Mouse (Mus musculus): ENCODE data around the gene Gng12.

Gene Gng12

DNA sequence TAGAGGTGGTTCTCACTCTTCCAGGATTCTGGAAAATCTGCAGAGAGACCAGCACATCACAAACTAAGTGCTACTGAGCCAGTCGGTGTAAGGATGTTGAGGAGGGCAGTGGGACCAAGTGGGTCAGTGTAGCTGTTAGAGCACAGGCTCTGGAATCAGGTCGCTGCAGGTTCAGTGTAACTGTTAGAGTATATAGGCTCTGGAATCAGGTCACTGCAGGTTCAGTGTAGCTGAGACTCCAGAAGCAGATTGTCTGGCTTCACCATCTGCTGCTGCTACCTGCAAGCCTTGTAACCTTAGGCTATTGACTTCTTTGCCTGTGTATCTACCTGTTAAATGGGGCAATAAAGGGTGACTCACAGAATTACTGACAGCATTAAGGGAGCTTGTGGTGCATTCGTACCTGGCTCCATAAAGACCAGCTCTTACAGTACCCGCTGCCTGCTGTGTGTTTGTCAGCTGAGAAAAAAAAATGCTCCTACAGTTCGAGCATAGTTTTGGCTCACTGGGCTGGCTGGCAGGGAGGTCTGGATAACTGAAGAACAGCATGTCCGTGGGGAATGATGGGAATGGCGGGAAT lies 44.5 kb downstream of the Gng12 start:
- TF ChIP-seq GATA4 (IDR thresholded peaks at IDR 0.05; ENCODE audit: insufficient replicate concordance, low read length), result no peak

DNA sequence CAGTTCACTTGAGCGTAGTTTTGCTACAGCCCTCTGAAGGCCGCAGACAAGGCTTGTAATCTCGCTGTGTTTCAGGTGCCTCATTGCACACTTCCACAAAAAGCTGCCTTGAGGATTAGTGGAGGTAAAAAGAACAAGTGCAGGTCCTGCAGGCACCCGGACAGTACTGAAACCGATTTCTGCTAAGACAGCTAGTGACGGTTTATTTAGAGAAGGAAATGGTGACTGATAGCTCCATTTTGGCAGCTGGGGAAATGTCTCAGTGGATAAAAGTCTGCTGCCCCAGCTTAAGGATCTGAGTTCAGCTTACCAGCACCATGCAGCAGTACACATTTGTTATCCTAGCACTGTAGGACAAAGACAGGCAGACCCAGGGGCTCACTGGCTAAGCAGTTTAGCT lies 45.6 kb downstream of the Gng12 start:
- TF ChIP-seq GATA4 (IDR thresholded peaks at IDR 0.05; ENCODE audit: insufficient replicate concordance, low read length), result no peak

DNA sequence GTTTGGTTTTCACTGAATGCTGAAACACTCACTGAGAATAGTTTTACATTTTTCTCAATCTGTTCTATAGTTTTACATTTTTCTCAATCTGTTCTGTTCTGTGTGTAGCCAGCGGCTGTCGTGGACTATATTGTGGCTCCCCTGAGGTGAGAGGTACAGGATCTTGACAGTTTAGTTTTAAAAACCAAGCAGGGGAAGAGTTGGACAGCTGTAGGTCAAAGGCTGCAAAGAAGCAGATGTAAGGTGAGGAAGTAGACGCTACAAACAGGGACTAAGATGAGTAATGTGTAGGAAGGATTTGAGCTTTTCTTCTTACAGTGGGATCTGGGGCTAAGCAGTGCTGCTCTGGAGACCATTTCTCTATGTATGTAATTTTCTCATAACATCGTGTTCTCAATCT lies 46.6 kb downstream of the Gng12 start:
- TF ChIP-seq GATA4 (IDR thresholded peaks at IDR 0.05; ENCODE audit: insufficient replicate concordance, low read length), result no peak

DNA sequence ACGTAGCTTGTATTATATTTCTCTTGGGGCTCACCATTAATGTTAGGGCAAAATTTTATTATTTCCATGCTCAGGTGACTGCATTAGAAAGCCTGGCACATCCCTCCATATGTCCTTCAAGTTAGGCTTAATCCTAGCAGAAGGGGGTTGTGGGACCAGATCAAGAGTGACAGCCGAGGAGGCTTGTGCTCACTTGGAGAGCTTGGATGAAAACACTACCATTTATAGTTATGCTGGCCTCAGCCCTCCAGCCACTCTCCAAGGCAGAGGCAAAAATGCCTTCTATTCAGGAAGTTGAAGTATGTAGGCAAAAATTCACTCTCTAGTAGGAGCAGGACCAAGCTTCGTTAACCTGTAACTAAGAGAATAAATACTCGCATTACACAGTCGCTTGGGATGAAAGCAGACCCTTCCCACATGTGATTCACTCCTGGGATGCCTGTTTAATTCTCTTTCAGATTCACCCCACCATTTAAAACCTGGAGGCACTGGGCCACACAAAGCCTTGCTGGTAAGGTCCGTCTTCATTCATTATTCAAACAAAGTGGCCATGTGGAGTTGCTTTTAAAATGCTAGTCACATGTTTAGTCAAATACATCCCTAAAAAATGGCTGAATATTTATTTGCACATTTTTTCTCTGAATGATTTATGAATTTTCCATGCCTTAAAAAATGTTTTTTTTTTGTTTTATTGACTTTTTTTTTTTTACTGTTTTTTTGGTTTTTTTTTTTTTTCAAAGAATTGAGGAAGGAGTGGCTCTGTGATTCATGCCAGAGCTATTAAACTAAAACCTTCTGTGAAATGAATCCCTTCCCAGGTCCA lies 47.4 kb downstream of the Gng12 start:
- no peak for TF ChIP-seq GATA4 (IDR thresholded peaks at IDR 0.05; ENCODE audit: insufficient replicate concordance, low read length)

DNA sequence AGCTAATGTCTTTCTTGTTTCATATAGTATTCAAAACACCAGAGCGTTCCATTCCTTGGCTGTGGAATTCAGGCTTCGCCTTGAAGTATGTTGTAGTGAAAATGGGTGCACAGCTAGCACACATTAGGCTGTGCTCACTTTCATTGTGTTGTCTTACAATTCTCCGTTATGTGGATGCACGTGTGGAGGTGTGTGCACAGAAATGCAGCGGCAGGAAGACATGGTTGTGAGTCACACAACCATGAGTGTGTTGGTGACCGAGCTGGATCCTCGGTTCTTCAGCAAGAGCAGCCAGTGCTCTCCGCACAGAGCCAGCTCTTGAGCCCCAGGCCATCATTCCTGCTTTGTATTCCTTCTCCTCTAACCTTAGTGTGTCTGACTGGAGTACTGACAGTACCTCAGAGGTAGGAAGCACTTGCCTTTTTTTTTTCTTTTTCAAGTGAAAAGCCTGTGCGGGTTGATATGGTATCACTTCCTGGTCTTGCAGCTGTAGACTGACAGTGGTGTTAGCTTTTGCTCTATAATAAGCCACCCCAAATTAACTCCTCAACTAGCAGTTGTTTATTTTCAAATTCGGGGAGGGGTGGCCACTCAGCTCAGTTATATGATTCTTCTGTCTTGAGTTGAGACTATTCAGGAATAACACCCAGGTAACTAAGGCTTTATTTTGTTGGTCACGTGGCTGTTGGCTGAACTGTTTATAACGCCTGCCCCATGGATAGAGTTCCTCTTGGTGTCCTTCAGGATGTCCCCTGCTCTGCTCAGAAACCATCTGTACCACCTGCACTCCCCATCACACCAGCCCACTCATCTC lies 48.2 kb downstream of the Gng12 start:
- TF ChIP-seq GATA4 (IDR thresholded peaks at IDR 0.05; ENCODE audit: insufficient replicate concordance, low read length), result no peak

DNA sequence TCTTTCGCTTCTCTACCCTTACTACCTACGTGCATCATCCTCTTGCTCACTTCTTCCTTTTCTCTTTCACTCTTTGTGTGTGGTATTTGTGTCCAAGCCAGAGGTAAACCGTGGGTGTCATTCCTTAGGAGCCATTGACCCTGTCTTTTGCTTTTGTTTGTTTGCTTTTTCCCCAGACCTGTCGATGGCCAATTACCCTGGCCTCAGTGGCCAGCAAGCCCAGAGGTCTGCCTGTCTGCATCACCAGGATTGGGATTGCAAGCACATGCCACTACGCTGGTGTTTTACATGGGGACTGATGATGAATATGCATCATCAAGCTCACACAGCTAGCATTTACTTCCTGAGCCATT lies 48.8 kb downstream of the Gng12 start:
- TF ChIP-seq GATA4 (IDR thresholded peaks at IDR 0.05; ENCODE audit: insufficient replicate concordance, low read length), result no peak

DNA sequence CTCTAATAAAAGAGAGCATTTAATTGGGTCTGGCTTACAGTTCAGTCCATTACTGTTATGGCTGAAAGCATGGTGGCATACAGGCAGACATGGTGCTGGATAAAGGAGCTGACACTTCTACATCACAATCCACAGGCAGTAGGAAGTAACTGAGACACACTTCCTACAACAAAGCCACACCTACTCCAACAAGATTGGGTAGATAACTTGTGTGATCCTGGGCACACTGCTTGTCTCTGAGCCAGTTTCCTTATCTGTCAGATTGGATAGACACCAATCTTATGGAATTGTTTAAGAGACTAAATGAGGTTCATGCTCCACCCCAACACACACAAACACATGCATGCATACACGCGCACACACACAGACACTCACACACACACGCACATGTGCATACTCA lies 51.9 kb downstream of the Gng12 start:
- TF ChIP-seq GATA4 (IDR thresholded peaks at IDR 0.05; ENCODE audit: insufficient replicate concordance, low read length), result no peak

DNA sequence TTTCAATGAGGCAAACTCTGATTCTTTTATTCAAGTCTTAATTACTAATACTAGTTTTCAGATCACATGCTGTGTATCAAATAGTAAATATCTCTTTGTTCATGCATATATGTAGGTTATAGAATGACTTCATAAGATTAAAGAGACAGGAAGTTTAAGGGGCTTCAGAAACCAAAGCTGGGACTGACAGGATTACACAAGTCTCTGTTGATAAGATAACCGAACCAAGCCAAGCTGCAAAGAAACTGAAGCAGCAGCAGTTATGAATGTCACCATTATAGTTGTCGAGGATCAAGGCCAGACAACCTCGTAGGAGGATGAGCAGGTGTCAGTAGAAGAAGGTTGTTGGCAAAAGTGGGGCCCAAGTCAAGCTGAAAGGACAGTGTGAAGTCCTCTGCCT lies 52.7 kb downstream of the Gng12 start:
- TF ChIP-seq GATA4 (IDR thresholded peaks at IDR 0.05; ENCODE audit: insufficient replicate concordance, low read length), result no peak

DNA sequence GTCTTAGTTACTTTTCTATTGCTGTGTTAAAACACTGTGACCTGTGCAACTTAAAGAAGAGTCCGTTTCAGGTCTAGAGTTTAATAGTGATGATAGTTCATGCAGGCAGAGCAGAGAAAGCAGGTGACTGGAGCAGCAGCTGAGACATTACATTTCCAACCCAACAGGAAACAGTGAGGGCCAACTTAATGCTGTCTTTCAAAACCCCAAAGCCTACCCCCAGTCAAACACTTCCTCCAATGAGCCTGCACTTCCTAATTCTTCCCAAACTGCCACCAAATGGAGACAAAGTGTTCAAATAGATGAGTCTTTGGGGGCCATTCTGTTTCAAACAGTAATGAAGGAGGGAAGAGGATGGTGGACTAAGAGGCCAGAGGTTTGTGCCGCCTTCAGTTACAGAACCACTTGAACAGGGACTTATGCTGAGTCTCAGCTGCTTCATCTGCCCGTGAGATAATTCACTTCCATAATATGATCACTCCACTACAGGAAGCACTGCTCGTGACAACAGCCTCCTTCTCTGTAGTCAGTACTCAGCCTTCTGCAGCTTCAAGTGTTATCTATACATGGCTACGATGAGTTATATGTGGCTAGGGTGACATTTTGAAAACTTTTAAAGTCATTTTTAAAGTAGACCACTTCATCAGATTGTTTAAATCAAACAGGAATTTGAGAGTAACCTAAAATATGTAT lies 55.7 kb downstream of the Gng12 start:
- TF ChIP-seq GATA4 (IDR thresholded peaks at IDR 0.05; ENCODE audit: insufficient replicate concordance, low read length), result no peak

DNA sequence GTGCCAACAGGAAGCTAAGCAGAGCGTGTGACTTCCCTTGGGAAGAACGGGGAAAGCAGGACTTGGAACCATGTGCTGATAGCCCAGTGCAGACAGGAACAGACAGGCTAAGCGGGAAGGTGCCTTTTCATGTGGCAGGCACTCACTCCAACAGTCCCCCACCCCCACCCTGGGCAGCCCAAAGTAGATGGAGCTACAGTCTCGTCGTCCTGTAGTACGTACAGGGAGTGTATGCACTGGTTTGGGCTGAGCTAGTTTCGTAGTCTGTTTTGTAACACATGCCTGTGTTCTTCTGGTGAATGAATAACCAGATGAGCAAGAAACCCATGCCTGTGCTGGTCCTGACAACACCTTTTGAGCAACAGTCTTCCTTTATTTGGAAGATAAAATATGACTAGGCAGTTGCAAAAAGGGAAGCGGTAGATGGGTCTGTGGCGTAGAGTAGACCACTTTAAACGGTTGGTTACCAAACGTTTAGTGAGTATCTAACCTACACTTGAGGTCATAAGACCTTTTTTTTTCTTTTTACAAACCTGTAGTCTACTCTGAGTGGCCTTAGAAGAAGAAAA lies 57.8 kb downstream of the Gng12 start:
- no peak; the same call in 1 of the 2 replicates for TF ChIP-seq GATA4 (IDR thresholded peaks at IDR 0.05; ENCODE audit: insufficient replicate concordance, low read length)

DNA sequence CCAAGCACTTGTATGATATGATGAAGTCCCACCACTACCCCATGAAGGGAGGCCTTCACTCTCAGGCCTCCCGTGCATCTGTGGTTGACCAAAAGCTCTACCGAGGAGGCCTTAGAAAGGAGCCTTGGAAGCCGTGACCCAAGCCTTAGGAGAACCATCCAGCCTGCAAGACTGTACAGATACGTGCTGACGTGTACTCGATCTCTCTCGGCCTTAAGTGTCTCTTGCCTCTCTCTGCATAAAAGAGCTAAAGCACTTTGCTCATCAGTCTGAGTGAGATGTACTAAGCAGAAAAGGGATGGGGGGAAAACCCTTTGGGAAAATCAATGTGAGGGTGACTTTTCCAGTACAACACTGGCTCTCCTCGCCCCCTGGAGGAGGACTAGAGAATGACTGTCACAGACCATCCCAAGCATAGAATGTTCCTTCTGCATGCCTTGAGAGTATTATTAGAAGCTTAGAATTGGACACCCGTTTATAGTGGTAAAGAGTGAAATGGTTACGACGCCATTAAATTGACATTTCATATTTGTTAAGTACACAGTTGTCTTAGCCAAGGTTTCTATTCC lies 59.0 kb downstream of the Gng12 start:
- TF ChIP-seq GATA4 (IDR thresholded peaks at IDR 0.05; ENCODE audit: insufficient replicate concordance, low read length), result no peak

DNA sequence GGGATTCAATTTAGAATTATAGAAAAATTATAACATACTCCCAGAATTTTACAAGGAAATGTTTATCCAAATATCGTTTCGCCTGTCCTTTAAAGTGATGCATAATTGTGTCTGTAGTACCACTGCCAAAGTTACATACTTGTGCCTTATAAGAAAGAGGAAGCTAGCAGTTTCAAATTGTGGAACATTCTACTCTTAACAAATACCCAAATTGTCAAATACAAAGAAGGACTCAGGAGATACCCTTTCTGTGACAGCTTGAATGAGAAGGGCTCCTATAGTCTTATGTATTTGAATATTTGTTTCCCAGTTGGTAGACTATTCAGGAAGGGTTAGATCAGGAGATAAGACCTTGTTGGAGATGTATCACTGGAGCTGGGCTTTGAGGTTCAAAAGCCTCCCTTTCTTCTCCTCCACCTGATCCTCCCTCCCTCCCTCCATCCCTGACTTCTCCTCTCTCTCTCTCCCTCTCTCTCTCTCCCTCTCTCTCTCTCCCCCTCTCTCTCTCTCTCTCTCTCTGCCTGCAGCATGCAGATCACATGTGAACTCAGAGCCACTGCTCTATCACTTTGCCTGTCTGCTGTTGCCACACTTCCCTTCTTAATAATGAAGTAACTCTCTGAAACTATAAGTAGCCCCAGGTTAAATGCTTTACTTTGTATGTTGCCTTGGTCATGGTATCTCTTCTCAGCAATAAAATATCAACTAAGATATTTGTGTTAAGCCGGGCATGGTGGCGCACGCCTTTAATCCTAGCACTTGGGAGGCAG lies 62.5 kb downstream of the Gng12 start:
- 0 out of 2 replicates have a peak, but pooled peaks have one; percentile 32 for TF ChIP-seq GATA4 (IDR thresholded peaks at IDR 0.05; ENCODE audit: insufficient replicate concordance, low read length)

DNA sequence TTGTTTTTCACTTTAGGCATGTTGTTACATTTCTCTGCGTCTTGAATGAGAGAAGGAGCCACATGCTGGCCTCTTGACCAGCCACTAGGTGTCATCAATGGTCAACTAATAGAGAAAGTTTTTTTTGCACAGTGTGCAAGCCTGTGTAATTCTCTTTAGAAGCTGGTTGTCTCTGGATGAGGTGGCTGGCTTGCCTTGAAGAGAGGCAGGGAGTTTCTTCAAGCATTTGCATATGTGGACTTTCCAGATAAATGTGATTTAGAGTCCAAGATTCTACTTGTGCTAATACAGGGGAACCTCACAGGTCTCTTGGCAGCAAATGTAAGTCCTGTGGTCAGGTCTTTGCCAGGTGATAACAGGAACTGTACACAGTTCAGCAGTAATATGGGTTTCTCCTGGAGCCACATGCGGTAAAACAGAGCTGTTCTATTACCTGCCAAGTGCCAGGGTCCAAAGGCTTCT lies 66.4 kb downstream of the Gng12 start:
- TF ChIP-seq GATA4 (IDR thresholded peaks at IDR 0.05; ENCODE audit: insufficient replicate concordance, low read length), result peak; percentile 17; the same call in 1 of the 2 replicates

DNA sequence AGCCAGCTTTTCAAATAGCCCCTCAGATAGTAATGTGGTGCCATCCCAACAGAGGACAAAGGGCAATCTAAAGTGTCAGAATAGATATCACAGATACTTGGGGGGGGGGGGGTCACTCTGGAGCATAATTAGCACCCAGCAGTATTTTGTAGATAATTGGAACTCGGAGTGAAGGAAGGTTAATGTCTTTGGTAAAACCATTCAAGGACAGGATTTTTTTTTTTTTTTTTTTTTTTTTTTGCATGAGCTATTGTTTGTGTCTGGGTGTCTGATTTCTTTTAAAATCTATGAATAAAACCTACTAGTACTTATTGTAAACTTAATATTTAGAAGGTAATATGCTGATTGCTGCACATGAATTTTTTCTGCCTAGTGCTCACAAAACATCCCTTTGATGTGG lies 66.9 kb downstream of the Gng12 start:
- no peak for TF ChIP-seq GATA4 (IDR thresholded peaks at IDR 0.05; ENCODE audit: insufficient replicate concordance, low read length)

Data from liver, adult (tissue).